Mouse (Mus musculus) T-helper 1 cell (primary cell): ENCODE data around the gene Clec14a.
"Not testable (repeated sequence)": the region's sequence is repeated elsewhere in the genome, so short reads cannot be mapped to it uniquely, and the experiment has no call there.

ENCODE experiments used
- in situ Hi-C: fragments of 300-600 bp; cut with MboI, MseI; formaldehyde crosslinking; loops from one replicate; pipeline ENCODE4 v1.15.1; 2025; ENCODE audit warnings: high pct_unique_total_duplicates

Gene Clec14a

DNA sequence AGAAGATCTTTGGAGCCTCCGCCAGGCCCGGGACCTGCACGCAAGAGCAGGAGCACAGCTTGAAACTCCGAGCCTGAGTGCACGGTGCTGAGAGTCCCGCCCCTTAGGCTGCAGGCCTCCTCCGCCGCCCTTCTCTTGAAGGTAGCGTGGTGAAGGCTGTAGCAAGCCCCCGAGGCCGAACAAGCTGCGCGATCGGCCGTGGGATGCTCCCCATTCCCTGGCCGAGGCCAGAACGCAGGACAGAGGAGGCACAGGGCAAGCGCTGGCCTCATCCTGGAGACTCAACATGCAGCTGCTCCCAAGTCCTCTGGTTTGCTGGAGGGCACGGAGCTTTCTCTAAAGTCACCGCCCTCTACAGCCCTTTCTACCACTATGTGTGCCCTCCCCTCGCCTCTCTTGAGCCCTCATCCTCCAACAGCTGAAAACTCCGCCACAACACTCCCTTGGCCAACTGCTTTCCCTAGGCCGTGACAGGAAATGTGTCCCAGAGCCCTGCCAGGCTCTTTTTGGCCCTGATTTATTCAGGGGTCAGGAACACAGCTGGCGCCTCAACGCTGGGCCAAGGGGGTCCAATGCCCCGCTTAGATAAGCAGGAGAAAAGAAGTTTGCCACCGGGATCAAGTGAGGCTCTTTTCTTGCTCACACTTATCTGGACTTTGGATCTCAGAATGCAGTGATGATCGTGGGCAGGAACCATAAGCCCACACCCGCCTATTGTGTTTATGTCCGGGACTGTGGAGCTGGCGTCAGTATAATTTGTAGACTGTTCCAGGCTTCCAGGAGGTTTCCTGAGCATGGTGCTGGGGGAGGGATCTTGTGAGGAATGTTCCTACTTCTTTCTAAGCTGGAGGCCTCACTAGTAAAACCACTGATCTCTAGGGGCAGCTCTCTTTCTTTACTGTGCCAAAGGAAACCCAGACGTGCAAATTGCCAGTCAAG lies at the start of gene Clec14a:
Gene Clec14a (minus strand): TSS at position 728 of the 939 bp plus-strand sequence.
- in situ Hi-C loops: loop anchor here (10.0 kb wide), 1 partner anchor 834 kb away; no protein-coding TSS in a partner anchor

DNA sequence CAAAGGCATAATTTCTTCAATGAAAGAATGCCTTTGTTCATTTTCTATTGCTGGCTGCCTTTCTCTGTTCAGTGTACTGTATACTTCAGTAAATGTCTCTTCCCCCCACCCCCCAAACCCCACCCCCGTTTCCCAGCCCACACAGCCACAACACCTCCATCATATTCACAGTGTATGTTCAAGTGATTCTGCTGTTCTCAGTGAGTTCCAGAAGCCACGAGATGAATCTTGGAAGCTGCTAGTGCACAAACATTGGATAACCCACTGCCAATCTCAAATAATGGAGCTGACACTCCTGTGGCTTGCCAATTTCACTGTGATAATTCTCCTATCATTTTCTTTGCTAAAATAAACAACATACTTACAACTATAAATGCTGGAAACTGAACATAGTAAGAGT lies 38.7 kb upstream of the Clec14a start:
- in situ Hi-C loops: no loop called here

DNA sequence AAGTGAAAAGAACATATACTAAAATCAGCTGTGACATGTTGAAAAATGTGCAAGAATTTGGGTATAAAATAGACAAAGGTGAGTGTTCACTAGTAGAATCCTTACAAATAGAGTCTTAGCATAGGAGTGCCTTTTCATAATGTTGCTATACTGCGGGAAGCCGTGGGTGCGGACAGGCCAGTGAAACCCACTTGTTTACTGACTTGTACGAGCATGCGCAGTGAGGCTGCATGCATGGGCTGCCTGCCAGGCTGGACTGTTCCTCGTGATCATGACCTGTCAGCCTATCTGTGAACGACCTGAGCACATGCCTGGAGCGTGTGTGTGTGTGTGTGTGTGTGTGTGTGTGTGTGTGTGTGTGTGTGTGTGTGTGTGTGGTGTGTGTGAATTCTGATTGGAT lies 37.3 kb upstream of the Clec14a start:
- in situ Hi-C loops: not testable (repeated sequence)

DNA sequence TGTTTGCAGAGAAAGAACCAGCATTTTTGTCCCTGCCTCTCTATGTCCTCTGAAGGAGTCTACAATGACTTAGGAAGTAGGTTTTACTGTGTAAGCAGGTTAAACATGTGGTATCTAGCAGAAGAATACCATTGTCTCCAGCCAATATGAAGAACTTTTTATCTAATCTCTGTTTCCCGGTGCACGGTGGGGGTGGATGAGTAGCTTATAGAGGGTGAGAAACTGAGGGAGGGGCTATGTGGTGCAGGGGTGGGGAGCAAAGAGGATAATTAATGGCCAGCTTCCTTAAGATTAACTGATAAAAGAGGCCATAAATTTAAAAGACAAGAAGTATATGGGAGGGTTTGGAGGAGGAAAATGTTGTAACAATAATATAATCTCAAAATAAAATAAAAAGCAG lies 36.5 kb upstream of the Clec14a start:
- in situ Hi-C loops: no loop called here

DNA sequence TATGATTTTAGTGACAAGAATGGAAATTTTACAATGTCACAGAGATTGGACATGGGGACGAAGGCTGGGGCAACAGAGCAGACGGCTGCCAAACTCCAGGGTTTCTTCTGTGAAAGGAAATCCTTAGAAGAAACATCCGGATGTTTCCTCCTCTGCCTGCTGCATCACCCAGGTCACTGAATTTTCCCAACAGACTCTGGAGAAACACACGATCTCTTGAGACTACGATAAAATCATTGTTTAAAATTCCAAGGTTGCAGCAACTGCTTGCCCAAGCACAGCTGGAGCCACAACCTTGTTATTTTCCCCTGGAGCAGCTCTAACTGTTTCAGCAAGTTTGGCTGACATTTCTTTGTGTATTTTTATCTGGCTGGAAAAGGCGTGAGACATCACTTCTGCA lies 27.9 kb upstream of the Clec14a start:
- in situ Hi-C loops: no loop called here

DNA sequence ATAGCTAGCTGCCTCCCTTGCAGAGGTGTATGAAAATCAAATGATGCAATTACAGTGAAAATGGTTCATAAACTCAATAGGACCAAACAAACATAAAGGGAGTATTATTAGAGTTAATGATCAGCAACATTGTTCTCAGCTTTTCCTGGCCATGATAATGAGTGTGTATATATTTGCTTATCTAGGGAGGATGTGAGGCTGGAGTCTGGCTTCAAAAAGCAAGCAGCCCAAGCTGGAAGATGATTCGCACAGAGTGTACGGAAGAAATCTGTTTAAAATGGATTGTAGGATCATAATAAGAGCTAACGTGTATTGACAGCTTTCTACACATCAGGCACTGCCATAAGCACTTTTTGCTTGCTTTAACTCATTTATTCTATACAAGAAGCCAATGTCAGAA lies 16.8 kb upstream of the Clec14a start:
- in situ Hi-C loops: no loop called here

DNA sequence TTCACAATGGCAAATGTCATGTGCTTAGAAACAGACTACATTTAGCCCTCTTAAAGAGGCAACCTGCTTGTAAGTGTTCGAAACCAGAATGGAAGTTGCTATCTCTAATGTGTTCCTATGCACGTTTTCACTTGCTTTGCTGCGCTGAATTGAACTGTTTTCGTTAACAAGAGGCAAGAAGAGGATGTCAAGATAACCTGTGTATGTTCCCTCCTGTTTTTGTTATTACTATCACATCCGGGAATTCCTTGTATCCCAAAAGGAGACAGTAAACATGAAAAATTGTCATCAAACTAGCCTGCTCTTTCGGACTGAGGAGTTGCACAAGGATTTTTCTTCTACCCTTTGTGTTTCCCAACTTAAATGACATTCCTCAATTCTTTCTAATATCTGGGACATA lies 1.4 kb upstream of the Clec14a start:
- in situ Hi-C loops: no loop called here

DNA sequence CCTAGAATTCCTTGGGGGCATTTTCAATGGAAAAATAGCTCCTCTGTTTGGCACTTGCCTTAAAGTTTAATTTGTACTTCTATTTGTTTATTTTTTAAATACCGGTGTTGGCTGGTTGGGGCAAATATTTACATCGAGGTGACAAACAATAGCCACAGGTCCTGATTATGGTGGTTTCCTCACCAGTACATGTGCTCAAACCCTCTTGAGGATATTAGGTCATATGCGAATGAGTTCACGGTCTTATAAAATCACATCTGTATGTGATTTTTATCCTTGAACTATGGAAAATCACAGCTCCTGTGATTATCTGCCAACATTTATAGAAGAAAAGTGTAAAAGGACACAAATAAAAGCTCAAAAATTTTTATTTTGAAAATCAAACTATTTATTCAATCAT lies 415 bp upstream of the Clec14a start:
- in situ Hi-C loops: loop anchor here (10.0 kb wide), 1 partner anchor 835 kb away; no protein-coding TSS in a partner anchor

DNA sequence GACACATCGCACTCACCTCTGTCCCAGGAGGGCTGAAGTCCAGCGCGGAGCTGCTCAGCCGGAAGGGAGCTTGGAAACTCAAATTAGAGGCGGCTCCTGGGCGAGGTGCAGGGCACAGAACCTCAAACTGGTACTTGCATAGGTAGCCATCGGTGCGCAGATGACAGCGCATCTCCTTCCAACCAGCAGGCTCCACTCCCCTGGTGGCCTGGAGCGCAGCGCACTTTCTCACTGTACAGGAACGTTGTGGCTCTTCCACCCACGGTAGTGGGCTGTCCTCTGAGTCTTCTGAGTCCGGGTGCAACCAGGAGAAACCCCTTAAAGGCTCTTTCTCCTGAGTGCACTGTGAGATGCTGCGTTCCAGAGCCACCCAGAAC lies 916 bp downstream of the Clec14a start:
- in situ Hi-C loops: loop anchor here (10.0 kb wide), 1 partner anchor 833 kb away; no protein-coding TSS in a partner anchor

DNA sequence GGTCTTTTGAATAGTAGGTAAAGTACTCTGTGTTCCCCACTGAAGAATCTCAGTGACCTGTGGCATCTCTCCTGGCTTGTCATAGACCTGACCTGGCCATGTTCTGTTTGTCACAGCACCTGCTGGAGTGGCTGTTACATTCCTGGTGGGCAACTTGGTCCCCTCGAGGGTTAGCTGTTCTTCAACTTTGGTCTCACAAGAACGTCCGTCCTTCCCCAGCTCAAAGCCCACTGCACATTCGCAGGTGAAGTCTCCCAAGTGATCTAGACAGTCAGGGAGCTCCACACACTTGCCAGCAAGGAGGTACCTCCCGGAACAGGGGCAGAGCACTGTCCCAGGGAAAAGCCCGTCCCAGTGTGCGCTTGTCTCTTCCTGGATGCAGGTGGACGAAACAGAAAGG lies 1.3 kb downstream of the Clec14a start:
- in situ Hi-C loops: loop anchor here (10.0 kb wide), 1 partner anchor 833 kb away; no protein-coding TSS in a partner anchor

DNA sequence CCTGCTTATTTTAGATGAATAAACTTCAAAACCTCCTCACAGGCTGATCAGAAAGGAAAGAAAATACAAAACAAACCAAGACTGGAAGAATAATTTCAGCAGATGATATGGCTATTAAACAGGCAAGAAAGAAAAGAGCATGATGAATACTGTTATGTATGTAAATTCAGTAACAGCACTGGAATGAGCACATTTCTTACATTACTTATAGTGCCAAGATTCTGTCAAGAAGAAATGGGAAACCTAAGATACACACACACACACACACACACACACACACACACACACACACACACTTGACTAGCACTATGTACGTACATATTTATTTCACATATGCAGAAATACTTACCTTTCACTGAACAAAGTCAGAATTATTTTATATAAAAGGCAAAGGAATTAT lies 17.2 kb downstream of the Clec14a start:
- in situ Hi-C loops: no loop called here

DNA sequence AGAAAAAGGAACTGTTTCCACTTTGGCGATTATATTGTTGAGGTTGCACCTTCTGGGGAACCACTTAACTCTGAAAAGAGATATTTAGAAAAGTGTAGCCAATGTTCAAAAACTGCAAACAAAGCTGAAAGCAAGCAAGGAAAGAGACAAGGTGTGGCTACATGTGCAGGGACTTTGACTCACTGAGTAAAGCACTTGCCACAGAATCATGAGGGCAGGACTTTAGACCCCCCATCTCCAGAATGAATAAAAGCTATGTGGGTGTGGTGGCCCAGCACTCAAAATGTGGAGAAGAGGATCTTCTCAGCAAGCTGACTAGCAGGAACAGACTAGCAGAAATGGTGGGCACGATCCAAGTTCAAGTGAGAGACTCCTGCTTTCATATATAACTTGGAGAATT lies 36.6 kb downstream of the Clec14a start:
- in situ Hi-C loops: no loop called here

DNA sequence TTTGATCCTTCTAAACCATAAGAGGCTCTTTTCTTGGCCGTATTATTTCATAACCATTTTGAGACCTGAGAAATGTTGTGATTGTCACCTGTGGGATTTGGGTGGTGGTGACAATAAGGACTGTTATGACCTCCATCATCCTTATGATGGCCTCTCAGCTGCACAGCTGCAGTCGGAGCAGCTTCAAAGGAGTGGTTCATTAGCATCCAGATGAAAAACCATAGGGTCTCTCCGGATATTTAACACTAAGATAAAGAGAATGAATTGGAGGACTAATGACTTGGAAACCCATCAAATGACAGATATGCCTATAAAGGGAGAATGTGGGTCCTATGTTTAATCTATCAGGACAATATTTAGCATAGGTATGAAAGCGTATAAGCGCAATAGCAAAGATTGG lies 43.4 kb downstream of the Clec14a start:
- in situ Hi-C loops: no loop called here

DNA sequence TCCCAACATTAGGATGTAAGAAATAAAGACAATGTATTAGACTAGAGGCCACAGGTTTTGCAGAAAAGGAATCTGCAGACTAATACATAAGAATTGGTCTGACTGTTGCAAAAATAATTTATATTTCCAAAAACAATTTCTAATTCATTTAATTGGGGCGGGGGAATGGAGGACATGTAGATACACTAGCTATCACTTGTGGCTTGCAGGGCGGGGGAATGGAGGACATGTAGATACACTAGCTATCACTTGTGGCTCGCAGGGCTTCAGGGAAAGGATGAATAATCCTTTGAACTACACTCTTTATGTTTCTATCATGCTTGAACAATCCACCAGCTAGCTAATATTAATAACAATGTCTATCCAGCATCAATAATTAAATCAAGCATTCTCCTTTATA lies 50.0 kb downstream of the Clec14a start:
- in situ Hi-C loops: no loop called here

DNA sequence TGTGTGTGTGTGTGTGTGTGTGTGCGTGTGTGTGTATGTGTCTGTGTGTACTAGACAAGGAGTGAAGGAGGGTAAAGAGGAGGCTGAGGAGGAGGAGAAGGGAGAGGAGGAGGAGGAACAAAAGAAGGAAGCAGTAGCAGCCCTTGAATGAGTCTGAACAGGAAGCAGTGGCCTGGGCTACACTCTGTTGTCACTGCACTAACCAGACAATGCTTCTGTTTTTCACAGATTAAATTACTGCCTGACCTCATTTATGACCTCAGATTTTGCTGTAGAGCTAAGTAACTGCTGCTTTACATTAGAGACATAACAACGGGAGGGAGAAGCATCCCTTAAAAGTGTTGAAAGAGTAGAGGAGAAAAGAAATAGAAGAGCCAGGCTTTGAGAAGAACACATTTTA lies 52.9 kb downstream of the Clec14a start:
- in situ Hi-C loops: no loop called here
